Mouse (Mus musculus) cortical plate, adult 2 months (tissue): ENCODE measurements around the gene Hpcal1. TPM values are rescaled to one million over a fixed set of nuclear protein-coding genes. Genes with fewer than 3 reads are reported as not detected.

Source experiments
- H3K27ac ChIP-seq: fragments of 200-500 bp; 2 replicates; pipeline ENCODE4 v1.5.1; 2012; ENCODE audit warnings: low read length, control low read depth, inconsistent platforms; ENCODE audit not compliant: insufficient read depth
- H3K4me1 ChIP-seq: fragments of 200-500 bp; 2 replicates; pipeline ENCODE4 v1.6.1; 2011; ENCODE audit warnings: low read length; ENCODE audit not compliant: control insufficient read depth, insufficient read depth
- H3K4me3 ChIP-seq: fragments of 200-500 bp; 2 replicates; pipeline ENCODE4 v1.5.1; 2011; ENCODE audit warnings: mild to moderate bottlenecking, low read length, control low read depth; ENCODE audit not compliant: insufficient read depth
- CTCF ChIP-seq: fragments of 200-500 bp; IDR thresholded peaks from 2 replicates; pipeline ENCODE4 v1.5.1; 2011; ENCODE audit warnings: mild to moderate bottlenecking, control low read depth, low read length; ENCODE audit not compliant: insufficient read depth; ENCODE audit errors: extremely low read depth
- POLR2A ChIP-seq: fragments of 200-500 bp; IDR thresholded peaks from 2 replicates; pipeline ENCODE4 v1.6.1; 2011; ENCODE audit warnings: mild to moderate bottlenecking, low read length, control low read depth; ENCODE audit not compliant: insufficient read depth; ENCODE audit errors: extremely low read depth
- polyA plus RNA-seq: library from polyadenylated mRNA; depleted of rRNA; stranded (reverse); fragments of >200 nt; gene quantifications from 2 replicates; pipeline ENCODE4 v1.2.3, GENCODE M21; 2012

Hpcal1 gene
- polyA plus RNA-seq, 1 experiment, result 71.1 TPM

DNA sequence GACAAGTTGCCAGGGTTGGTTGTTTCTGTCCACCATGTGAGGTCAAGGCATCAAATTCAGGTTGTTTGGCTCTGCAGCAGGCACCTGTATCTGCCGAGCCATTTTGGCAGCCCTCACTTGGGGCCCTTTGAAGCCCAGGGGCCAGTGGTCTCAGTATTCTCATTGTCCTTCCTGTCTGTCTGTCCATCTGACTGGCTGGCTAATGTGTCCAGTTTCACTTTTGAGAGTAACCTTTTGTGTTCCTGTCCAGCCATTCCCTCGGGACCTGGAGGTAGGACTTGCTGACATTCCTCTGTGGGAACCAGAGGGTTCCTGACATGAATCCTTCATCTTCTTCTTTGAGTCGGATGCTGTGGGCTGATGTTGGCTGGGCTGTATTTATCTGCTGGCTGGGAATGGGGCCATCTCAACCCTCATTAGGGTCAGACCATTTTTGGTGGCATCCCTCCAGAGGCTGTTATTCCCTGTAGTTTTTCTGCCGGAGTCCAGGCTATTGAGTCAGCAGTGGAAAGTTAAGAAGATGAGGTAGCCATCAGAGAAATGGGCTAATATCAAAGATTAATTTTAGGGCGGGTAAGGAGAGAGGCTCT, 10.6 kb downstream of the Hpcal1 start:
- TF ChIP-seq CTCF, result no peak
- no peak for TF ChIP-seq POLR2A
- Histone ChIP-seq H3K27ac (no peak overlapping the region), H3K4me1 (no peaks in the 10 kb centered on the region; the same call in 1 of the 2 replicates), H3K4me3 (no peak overlapping the region)

DNA sequence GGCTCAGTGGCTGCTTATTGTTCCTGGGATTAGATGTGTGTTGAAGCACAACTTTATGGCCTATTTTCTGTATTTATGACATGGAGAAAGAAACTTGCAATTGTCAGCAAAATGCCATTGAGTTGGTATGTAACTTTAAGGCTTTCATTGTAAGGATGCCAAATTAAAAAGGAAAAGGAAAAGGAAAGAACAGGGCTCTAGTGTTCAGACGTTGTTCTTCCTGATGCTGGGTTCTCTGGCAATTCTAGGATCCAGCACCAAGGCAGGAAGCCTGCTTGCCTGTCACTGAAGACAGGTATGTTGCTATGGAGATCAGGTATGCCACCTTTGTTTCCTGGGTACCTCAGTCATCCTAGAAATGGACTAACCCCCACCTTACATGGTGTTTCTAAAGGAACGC, 11.1 kb downstream of the Hpcal1 start:
- TF ChIP-seq CTCF (no peak), POLR2A (no peak)
- no peaks in the 10 kb centered on the region; the same call in 1 of the 2 replicates for H3K4me1 ChIP-seq

DNA sequence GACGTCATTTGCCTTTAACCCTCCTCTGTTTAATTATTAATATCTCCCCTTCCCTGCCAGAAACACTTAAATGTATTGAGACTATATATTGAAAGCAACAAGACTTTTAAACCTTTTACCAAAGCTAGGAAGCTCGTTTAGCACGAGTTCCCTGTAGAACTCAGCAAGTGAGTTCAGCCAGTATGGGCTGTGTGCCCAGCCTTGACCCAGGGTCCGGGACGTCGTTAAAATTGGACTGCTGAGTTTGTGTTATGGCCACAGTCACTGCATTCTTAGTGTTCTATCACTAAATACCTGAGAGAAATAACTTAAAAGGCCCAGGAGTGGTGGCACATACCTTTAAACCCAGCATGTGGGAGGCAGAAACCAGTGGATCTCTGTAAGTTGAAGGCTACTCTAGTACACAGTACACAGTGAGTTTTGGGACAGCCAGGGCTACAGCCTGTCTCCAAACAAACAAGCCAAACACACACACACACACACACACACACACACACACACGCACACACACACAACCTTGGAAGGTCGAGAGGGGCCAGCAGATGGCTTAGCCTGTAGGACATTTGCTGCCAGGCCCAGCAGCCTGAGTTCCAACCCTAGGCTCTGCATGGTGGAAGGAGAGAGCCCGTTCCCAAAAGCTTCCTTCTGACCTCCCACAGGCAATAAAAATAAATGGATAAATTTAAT, 11.7 kb downstream of the Hpcal1 start:
- Histone ChIP-seq H3K4me3 (no peak overlapping the region), H3K27ac (no peak overlapping the region), H3K4me1 (no peaks in the 10 kb centered on the region; the same call in 1 of the 2 replicates)
- TF ChIP-seq POLR2A, result no peak
- no peak for TF ChIP-seq CTCF

More for the DNA sequence above, 11.1 kb downstream of the Hpcal1 start:
- Histone ChIP-seq H3K27ac (no peak overlapping the region), H3K4me3 (no peak overlapping the region)

DNA sequence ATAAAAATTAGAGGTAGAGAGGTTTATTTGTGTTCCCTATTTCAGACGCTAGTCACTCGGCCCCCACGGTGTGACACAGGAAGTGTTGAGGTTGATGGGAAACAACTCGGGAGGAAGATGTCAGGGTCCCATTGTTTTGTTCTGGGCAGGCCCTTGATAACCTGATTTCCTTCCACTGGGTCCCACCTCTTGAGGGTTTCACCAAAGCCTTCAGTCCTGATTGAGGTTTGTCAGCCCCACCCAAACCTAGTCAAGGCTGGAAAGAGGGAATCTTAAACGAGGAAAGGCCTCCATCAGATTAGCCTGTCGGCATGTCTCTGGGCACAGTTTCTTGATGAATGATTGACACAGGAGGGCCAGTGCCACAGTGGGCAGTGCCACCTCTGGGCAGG, 12.3 kb downstream of the Hpcal1 start:
- Histone ChIP-seq H3K27ac (no peak overlapping the region), H3K4me3 (no peak overlapping the region), H3K4me1 (no peaks in the 10 kb centered on the region; the same call in 1 of the 2 replicates)
- TF ChIP-seq CTCF (no peak), POLR2A (no peak)

DNA sequence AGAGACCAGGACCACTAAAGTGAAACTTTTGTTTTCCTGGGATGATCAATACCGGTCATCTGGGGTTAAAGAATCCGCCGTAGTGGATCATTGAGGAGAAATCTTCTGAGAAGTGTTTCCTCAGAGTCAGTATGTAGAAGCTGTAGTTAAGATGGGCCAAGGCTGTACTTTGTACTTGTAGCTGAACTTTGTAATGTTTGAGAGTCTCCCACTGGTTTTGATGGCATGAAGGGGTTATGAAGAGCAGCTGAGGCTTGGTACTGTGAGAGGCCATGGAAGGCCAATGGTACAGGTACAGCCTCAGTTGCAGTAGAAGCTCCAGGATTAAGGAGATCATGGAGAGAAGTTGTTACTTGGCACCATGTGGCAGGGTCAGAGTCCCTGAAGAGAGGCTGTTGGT, 13.2 kb downstream of the Hpcal1 start:
- TF ChIP-seq CTCF (no peak), POLR2A (no peak)
- H3K4me1 ChIP-seq, result no peaks in the 10 kb centered on the region; the same call in 1 of the 2 replicates
- no peak overlapping the region for H3K27ac ChIP-seq
- no peak overlapping the region for H3K4me3 ChIP-seq

DNA sequence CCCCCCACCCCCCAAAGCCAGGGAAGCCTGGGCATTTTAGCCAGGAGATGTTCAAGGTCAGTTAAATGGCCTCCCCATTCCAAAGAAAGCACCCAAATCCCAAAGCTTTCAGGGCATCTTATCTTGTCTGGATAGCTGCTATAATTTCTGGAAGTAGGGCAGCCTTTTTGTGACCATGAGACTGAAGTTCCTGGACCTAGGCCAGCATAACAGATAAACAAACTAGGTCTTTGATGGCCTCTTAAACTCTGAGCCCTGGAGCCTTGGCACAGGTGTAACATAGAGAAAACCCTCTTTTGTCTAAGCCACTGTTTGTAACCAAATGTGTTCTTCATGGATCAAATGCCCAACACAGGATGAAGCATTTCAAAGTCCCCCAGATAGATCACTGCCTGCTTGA, 16.8 kb downstream of the Hpcal1 start:
- Histone ChIP-seq H3K4me3 (no peak overlapping the region), H3K27ac (no peak overlapping the region), H3K4me1 (0 out of 2 replicates have a peak, but pooled peaks cover 3% of the 10 kb centered on the region)
- TF ChIP-seq CTCF (no peak), POLR2A (no peak)

DNA sequence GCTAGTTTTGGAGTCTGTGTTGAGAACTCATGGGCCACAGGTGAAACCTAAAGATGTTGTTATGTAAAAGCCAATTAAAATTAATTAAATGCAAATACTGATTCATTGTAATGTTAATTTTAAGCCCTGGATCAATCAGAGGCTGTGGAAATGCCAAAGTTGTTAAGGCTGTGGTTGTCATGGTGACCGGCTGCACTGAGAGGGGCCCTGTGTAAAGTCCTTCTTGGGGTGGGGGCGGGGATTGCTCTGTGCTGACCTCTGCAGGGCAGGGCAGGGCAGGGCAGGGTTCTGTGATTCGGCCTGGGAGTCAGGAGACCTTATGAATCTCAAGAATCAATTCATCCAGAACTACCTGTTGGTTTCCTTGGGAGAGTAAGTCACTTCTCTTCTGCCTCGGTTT, 18.8 kb downstream of the Hpcal1 start:
- Histone ChIP-seq H3K4me1 (peaks cover 7% of the 10 kb centered on the region), H3K27ac (no peak overlapping the region), H3K4me3 (no peak overlapping the region)
- TF ChIP-seq CTCF, result no peak
- TF ChIP-seq POLR2A, result no peak

DNA sequence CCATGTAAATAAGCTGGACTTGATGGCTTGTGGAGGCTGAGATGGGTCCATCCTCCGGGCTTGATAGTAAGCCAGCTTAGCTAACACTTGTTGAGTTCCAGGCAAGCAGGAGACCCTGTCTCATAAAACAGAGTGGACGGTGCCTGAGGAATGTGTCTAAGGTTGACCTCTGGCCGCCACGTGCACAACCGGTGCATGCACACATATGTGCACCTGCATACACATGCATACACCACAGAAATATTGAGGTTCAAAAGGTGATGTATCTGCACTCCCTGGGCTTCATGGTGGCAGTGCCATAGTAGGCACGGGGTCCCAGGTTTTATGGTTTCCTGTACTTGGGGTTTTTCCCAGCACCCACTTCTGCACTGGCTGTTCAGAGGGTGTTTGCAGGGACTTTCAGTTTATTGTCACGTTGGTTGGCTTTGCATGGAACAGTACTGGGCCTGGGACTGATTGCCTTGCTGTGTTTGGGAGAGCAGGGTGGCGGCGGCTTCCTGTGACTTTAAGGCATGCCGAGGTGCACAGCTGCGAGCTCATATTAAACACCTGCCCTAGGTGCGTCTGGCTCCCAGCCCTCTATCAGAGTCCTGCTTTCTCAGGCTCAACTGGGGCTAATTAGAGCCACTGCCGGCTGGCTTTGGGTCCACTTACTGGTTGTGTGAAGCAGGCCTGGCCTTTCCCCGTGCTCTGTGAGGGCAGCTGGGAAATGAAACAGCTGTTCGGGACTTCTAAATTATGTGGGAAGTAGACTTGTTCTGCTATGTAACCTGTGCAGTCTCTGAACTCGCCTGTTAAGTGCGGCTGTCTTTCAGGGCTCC, 19.5 kb downstream of the Hpcal1 start:
- H3K4me3 ChIP-seq, result no peak overlapping the region
- TF ChIP-seq CTCF (no peak), POLR2A (no peak)
- H3K27ac ChIP-seq, result no peak overlapping the region
- H3K4me1 ChIP-seq, result peaks cover 7% of the 10 kb centered on the region

DNA sequence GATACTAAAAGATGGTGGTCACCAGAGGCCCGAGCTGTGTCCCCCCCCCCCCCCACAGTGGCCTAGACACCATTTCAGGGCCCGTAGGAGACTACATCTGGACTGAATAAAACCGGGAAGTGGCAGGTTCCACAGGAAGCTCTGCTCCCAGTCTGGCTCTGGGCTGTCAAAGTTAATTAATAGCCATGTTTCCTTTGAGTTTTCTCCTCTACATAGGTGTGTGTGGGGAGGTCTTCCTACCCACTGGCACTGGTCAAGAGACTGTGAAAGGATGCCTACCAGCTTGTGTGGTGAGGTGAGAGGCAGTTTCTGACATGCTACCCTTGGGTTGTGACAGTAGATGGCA, 20.1 kb downstream of the Hpcal1 start:
- H3K4me1 ChIP-seq, result peaks cover 7% of the 10 kb centered on the region
- no peak overlapping the region for H3K27ac ChIP-seq
- no peak for TF ChIP-seq POLR2A
- TF ChIP-seq CTCF, result no peak
- H3K4me3 ChIP-seq, result no peak overlapping the region
